ENCODE assay signal across 9 mouse cellular contexts in the genomic region with DNA sequence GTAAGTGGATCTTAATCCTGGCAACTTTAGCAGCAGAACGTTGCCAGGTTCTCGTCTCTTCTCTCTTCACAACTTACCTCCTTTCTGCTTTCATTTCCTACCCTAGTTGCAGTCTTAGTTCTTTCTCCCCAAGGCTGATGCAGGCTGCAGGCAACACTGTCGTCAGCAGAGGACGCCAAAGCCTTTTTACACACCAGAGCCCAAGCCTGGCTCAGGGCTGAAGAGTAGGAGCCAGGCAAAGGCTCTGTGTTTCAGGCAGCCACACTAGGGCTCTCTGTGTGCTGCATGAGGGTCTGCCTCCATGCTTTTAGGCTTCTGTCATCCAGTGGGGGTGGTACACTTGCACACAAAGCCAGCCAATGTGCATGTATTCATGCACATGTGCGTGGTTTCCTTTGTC. TPM values are rescaled to one million over a fixed set of nuclear protein-coding genes. Genes with fewer than 3 reads are reported as not detected.
DNase-seq lines count a peak whose midpoint lies in the region; ATAC-seq and TF ChIP-seq lines count a peak whose summit lies in the region.
"Had no signal": no experiment of that assay in that cellular context is flagged by ENCODE, and none has a peak within 500 bp of the region (broad histone marks: within the 10 kb centered on the region; RNA-seq: fewer than 3 reads in every experiment).

No protein-coding gene starts in this region.

- H3K9me3 ChIP-seq in heart, embryonic 11.5 days (replicated peaks; ENCODE audit: control insufficient read depth, low read length): no peaks in the 10 kb centered on the region
- no peaks in the 10 kb centered on the region; the same call in 1 of the 2 replicates for H3K9me3 ChIP-seq in ES-Bruce4 (replicated peaks; ENCODE audit: control insufficient read depth, insufficient read depth, low read length, poor library complexity, severe bottlenecking)
- no peaks in the 10 kb centered on the region for H3K9me3 ChIP-seq in hindbrain, embryonic 13.5 days
- H3K9me3 ChIP-seq: heart, embryonic 15.5 days had no signal

- peak; percentile 93 for TF ChIP-seq CTCF in ES-Bruce4 (IDR thresholded peaks at IDR 0.05; ENCODE audit: low read depth, low read length)

- no peak overlapping the region for H3K4me3 ChIP-seq in heart, embryonic 11.5 days (ENCODE audit: low read depth, low read length)
- H3K4me3 ChIP-seq in ES-Bruce4 (ENCODE audit: low read depth, low read length): no peak overlapping the region
- H3K4me3 ChIP-seq in hindbrain, embryonic 13.5 days: no peak overlapping the region
- H3K4me3 ChIP-seq: heart, embryonic 15.5 days had no signal

- no peak overlapping the region for H3K4me2 ChIP-seq in heart, embryonic 11.5 days
- no peak overlapping the region for H3K4me2 ChIP-seq in hindbrain, embryonic 13.5 days
- H3K4me2 ChIP-seq: heart, embryonic 15.5 days had no signal

- no peaks in the 10 kb centered on the region for H3K36me3 ChIP-seq in heart, embryonic 11.5 days (ENCODE audit: control insufficient read depth, insufficient read depth, low read length)
- H3K36me3 ChIP-seq in ES-Bruce4 (ENCODE audit: control insufficient read depth, insufficient read depth, low read length, poor library complexity, severe bottlenecking): no peaks in the 10 kb centered on the region
- H3K36me3 ChIP-seq in hindbrain, embryonic 13.5 days: no peaks in the 10 kb centered on the region
- H3K36me3 ChIP-seq: heart, embryonic 15.5 days had no signal

- no peak overlapping the region for H3K27ac ChIP-seq in heart, embryonic 11.5 days (ENCODE audit: low read depth, low read length)
- H3K27ac ChIP-seq in ES-Bruce4 (ENCODE audit: insufficient read depth, low read length): no peak overlapping the region
- no peak overlapping the region for H3K27ac ChIP-seq in hindbrain, embryonic 13.5 days

- H3K27me3 ChIP-seq in heart, embryonic 11.5 days (ENCODE audit: control insufficient read depth, insufficient read depth, low read length): 0 out of 2 replicates have a peak, but pooled peaks cover 2% of the 10 kb centered on the region
- H3K27me3 ChIP-seq in ES-Bruce4 (ENCODE audit: control insufficient read depth, insufficient read depth, low read length, poor library complexity, severe bottlenecking): no peaks in the 10 kb centered on the region
- H3K27me3 ChIP-seq in hindbrain, embryonic 13.5 days: 0 out of 2 replicates have a peak, but pooled peaks cover 8% of the 10 kb centered on the region
- H3K27me3 ChIP-seq: heart, embryonic 15.5 days had no signal

- intact Hi-C loops in heart, postnatal 25 days (cut with DNase I): loop anchor here (1.0 to 2.0 kb wide), 2 partner anchors 41 to 205 kb away; a partner anchor contains a TSS

- 0 out of 2 replicates have a peak overlapping the region, but pooled peaks have one; percentile 16 for H3K9ac ChIP-seq in heart, embryonic 11.5 days (ENCODE audit: low read depth, low read length)
- no peak overlapping the region for H3K9ac ChIP-seq in ES-Bruce4 (ENCODE audit: low read depth, poor library complexity, severe bottlenecking)
- no peak overlapping the region for H3K9ac ChIP-seq in hindbrain, embryonic 13.5 days
- H3K9ac ChIP-seq: heart, embryonic 15.5 days had no signal

- WGBS in heart, embryonic 11.5 days (ENCODE audit: insufficient replicate concordance): 19% methylated on average over 5 of the region's 5 CpGs
- WGBS in hindbrain, embryonic 13.5 days: 27% methylated on average over 5 of the region's 5 CpGs

- H3K4me1 ChIP-seq in heart, embryonic 11.5 days (ENCODE audit: control insufficient read depth, insufficient read depth, low read length): peaks cover 15% of the 10 kb centered on the region
- H3K4me1 ChIP-seq in ES-Bruce4 (ENCODE audit: control insufficient read depth, insufficient read depth, low read length): no peaks in the 10 kb centered on the region
- H3K4me1 ChIP-seq in hindbrain, embryonic 13.5 days (replicated peaks): peaks cover 15% of the 10 kb centered on the region

- no peak for TF ChIP-seq EP300 in ES-Bruce4 (IDR thresholded peaks at IDR 0.05; ENCODE audit: insufficient read depth, low read depth, low read length)

- no peak for ATAC-seq in heart, embryonic 11.5 days (replicated peaks; ENCODE audit: insufficient number of reproducible peaks, low FRiP score, low TSS enrichment)
- peak; percentile 78; the same call in 1 of the 2 replicates for ATAC-seq in hindbrain, embryonic 13.5 days (ENCODE audit: low FRiP score)
- no peak for ATAC-seq in megakaryocyte-erythroid progenitor cell, adult 5-6 weeks (replicated peaks; ENCODE audit: low FRiP score, low TSS enrichment, poor library complexity, severe bottlenecking)

- no peak for TF ChIP-seq POLR2A in ES-Bruce4 (IDR thresholded peaks at IDR 0.05; ENCODE audit: insufficient read depth, low read length)

- DNase-seq in heart, postnatal 25 days (ENCODE audit: low spot score): no peak
- DNase-seq in cerebellum, postnatal 14 days: peak; percentile 84 to 87
- DNase-seq in lung, postnatal 14 days: peak; percentile 34
- peak; percentile 75 for DNase-seq in right cerebral cortex, postnatal 4 days

RNA-seq across cellular contexts. Expression of a gene that starts 17.3 kb away (rescaled TPM):
- 36.8 and 37.8 TPM in 2 replicates for polyA plus RNA-seq in heart, embryonic 11.5 days (2014; fragmentation: Nextera tagmentation; extraction: Ambion mirVana)
- 10 to 100 TPM; 36.6 to 36.7 TPM for total RNA-seq in heart, postnatal 25 days (2021)
- 3.4 and 3.6 TPM in 2 replicates for polyA plus RNA-seq in ES-Bruce4 (2011; ENCODE audit: insufficient read depth, insufficient read length, low read depth, missing spikeins)
- 8.0 and 8.1 TPM in 2 replicates for polyA plus RNA-seq in hindbrain, embryonic 13.5 days (2015; fragmentation: Nextera tagmentation; extraction: Ambion mirVana)
- not detected in 2 replicates for total RNA-seq in megakaryocyte-erythroid progenitor cell, adult 5-6 weeks (2014; fragmentation: Nextera tagmentation)
- total RNA-seq in megakaryocyte-erythroid progenitor cell, adult 5-6 weeks (2017): not detected in 2 replicates

RNA-seq across cellular contexts. Expression of a gene that starts 40.0 kb away (rescaled TPM):
- not detected in 2 replicates for polyA plus RNA-seq in heart, embryonic 11.5 days (2014; fragmentation: Nextera tagmentation; extraction: Ambion mirVana)
- total RNA-seq in heart, postnatal 25 days (2021): not detected
- not detected in 2 replicates for polyA plus RNA-seq in ES-Bruce4 (2011; ENCODE audit: insufficient read depth, insufficient read length, low read depth, missing spikeins)
- polyA plus RNA-seq in hindbrain, embryonic 13.5 days (2015; fragmentation: Nextera tagmentation; extraction: Ambion mirVana): not detected in 2 replicates
- total RNA-seq in megakaryocyte-erythroid progenitor cell, adult 5-6 weeks (2014; fragmentation: Nextera tagmentation): not detected in 2 replicates
- not detected in 2 replicates for total RNA-seq in megakaryocyte-erythroid progenitor cell, adult 5-6 weeks (2017)
- polyA plus RNA-seq: heart, embryonic 15.5 days had no signal
